Mouse (Mus musculus) cerebellum, adult (tissue): ENCODE results near the gene Bud13.

Experiments
- ATAC-seq: cut with Nextera tagmentation; 2 replicates; pipeline ENCODE4 v1.9.2; 2017; ENCODE audit warnings: mild to moderate bottlenecking, moderate library complexity, mixed read lengths; ENCODE audit not compliant: insufficient number of reproducible peaks, low FRiP score, low TSS enrichment

Bud13 gene

DNA sequence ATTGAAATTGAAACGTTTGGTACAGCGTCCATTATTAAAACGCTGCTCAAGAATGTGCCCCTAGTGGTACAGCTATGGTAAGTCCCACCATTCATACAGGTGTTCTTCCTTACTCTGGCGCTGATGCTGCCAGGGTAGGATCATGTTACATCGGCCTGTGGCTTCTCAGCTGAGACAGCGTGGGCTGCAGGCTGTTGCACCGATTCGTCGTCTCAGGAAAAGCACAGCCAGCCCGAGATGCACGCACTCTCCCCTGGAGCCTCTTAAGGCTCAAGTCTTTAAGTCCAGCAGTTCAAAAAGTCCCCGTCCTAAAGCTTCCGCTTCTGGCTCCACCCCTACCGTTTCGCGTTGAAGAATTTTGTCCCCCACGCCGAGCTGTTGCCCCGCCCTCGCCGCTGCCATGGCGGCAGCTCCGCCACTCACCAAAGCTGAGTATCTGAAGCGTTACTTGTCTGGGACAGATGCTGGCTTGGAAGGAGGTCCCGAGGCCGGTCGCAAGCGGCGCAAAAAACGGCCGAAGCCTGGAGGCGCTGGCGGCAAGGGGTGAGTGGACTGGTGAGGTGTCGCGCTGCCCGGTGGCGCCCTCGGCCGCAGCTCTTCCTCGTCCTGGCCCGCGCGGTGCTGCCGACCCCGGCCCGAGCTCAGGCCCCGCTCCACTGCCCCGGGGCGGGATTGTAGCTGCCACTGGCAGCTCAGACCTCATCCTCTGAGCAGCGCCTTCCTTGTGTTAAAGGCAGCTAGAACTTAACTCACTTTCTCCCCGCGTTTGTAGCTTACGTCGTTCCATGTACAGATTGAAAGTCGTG, at the start of gene Bud13:
Bud13 (plus strand) TSS at position 378 of the 806 bp plus-strand sequence.
- peak; percentile 77; the same call in 1 of the 2 replicates for ATAC-seq

DNA sequence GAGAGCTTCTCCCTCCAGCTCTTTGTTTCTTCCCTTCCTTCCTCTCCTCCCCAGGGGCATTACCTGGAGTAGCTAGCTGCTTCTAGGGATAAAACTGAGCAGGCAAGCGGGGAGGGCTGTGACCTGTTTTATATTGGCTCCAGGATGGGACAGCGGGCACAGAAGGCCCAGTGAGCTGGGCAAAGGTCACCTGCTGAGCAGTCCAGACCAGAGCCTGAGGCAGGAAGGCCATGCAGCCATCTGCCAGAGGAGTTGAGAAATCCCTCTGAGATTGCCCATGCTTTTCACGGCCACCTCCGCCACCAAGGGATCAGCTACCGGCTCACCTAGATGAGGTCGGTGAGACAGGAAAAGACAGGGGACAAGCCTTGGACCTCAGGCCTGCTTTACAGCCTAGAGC, 47.6 kb upstream of the Bud13 start:
- no peak for ATAC-seq

DNA sequence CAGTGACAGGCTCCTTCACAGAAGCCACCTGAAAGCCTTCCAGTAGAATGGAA, 47.4 kb upstream of the Bud13 start, which contains the start of gene Apoc3:
Apoc3 (minus strand) TSS at position 41 of the 53 bp plus-strand sequence.
- no peak for ATAC-seq

DNA sequence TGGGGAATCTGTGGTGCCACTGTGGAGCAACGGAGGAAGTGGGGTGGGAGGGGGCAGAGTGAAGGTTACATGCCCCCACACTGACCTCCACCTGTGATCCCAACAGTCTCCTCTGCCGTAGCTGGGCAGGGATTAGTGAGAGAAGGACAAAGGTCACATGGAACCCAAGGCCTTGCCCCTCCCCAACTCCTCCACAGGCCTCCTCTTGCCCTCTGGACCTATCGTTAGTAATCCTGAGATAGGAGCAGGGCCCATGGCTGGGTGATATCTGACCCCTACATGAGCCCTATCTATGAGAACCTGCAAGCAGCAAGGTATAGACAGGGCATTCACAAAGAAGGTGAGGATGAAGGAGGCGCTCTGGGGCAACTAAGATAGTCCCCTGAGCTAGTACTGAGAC, 47.2 kb upstream of the Bud13 start:
- no peak for ATAC-seq

DNA sequence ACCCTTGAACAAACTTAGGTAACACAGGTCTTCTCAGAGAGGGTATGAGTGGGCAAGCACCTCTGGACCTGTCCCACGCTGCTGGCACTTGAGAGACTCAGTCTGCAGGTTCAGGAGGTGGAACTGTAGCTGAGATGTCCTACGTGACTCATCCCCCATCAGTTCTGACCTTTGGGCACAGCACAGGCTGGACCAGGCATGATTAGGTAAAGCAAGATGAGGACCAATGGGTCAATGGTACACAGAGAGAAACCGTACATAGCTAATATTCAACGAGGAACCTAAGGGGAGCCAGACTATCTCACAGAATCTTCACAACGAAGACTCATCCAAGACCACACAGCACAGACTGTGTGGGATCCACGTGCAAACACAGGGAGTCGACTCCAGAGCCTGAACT, 44.0 kb upstream of the Bud13 start:
- no peak for ATAC-seq

DNA sequence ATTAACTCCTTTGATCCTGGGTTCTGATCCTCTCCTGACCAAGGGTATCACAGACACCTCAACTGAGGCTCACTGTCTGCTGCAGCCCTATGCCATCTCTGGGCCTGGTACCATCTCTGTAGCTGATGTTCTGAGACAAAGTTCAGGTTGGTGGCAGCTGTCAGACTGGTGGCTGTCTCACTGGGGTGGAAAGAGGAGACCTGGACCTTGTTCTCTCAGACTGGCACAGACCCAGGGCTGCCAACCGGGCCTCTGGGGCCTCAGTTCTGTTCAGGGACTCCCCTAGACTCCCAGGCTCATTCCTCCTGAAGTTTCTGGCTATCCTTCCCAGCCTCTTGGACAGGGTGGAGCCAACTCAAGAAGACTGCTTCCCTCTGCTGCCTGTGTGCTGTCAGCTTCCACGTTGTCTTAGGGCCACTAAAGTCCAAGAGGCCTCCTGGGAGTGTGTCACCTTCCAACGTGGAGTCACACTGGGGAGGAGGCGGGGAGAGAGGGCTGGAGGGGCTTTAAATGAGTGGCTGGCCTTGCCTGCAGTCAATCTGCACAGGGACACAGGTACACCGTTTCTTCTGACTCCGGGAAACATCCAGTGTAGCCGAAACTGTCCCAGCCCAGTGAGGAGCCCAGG, 42.2 kb upstream of the Bud13 start, which contains the start of gene Apoa4:
Apoa4 (plus strand) TSS at position 171 of the 628 bp plus-strand sequence.
- ATAC-seq, result no peak

DNA sequence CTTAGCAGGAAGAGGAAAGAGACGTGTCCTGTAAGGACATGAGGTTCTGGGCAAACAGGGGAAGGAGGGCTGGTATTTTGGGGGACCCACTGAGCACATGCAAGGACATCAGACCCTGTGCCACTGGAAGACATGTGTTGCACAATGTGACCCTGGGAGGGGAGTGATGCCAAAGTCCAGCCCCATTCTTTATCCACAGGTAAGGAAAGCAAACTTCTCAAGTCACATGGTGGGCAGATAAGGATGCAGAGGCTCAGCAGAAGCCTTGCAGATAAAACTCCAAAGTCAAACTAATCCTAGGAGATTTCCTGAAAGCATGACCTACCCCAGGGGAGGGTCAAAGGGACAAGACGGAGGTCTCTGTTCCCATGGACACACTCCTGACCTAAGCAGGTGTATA, 41.0 kb upstream of the Bud13 start:
- ATAC-seq, result no peak

DNA sequence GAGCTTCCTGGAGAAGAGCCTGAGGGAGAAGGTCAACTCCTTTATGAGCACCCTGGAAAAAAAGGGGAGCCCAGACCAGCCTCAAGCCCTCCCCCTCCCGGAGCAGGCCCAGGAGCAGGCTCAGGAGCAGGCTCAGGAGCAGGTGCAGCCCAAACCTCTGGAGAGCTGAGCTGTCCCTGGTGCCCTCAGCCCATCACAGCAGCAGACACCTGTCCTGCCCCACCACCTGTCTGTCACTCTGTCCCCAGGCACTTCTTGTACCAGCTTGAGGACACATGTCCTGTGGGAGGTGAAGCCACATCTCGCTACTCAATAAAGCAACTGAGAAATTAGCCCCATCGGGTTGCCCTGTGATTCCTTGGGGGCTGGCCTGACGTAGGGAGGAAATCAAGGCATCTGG, 39.7 kb upstream of the Bud13 start:
- no peak for ATAC-seq

DNA sequence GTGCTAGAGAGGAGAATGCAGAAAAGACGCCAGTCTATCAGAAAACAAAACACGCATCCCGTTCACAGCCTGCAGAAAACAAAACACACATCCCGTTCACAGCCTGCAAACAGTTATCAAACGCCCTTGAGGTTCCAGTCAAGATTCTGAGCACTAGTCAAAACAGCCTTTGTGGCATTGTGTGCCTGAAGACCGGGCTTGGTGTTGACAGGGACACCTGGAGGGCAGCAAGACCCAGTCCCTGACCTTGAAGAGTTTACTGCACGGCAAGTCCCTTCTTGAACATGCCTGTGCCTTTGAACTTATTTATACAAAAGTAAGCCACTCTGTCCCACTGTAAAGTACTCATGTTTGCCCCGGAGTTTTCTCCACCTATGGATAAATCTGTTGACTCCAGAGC, 39.2 kb upstream of the Bud13 start:
- ATAC-seq, result no peak

DNA sequence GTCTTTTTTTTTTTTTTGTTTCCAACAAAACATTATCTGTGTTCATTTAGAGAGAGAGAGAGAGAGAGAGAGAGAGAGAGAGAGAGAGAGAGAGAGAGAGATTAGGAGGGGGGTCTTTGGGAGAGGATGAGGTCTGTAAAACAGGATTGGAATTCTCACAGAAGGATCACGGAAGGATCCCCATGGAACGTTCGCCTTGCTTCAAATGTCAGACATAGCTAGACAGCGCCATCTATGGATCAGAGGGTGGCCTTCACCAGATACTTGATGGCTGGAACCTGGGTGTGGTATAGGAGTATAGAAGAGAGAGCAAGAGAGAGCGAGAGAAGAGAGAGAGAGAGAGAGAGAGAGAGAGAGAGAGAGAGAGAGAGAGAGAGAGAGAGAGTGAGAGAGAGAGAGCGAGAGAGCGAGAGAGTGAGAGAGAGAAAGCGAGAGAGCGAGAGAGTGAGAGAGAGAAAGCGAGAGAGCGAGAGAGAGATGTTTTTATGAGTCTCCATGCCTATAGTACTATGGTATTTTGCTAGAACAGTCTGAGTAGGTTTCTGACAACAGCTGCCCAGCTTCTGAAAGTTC, 36.0 kb upstream of the Bud13 start:
- peak; percentile 85; the same call in 1 of the 2 replicates for ATAC-seq

DNA sequence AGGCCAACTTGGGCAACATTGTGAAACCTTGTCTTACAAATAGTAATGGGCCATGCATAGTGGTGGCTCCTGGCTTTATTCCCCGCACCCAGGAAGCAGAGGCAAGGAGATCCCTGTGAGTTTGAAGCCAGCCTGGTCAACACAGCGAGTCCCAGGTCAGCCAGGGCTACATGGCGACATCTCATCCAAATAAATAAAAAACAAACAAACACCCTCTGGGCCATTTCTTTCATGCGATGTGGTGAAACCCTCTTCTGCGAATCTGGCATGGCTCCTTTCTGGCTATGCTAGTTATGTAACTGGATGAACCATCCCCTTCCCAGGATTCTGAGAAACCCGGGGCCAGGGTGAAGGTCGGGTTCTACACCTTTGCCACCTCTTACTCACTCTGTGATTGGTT, 26.6 kb upstream of the Bud13 start:
- ATAC-seq, result no peak

DNA sequence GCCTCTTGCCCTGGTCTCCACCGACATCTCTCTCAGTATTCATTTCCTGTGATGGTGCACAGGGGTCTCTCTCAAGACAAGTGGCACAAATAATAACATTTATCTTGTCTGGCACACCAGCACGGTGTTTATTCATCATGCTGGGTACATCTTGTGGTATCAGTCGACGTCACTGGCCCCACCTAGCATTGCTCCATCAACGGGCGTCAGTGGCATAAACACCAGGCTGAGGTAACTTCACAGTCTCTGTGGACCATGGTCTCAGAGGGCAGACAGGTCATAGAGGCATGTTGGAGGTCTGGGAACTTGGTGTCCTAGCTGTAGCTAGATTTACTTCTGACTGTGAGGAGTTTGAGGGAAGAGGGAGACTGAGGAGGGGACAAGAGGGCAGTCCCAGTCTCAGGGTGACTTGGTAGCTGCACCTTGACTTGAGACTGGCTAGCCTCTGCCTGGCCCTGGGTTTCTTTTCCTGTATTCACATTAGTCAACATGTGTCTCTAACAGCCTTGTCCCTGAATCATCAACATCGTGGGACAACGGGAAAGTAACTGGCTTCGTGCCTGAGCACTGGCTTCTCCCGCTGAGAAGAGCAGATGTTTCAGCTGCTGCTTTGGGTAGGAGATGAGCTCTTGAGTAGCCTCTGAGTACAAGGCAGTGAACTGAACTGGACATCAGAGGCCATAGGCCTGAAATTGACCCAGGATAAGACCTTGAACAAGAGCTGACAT, 26.0 kb upstream of the Bud13 start:
- no peak for ATAC-seq

DNA sequence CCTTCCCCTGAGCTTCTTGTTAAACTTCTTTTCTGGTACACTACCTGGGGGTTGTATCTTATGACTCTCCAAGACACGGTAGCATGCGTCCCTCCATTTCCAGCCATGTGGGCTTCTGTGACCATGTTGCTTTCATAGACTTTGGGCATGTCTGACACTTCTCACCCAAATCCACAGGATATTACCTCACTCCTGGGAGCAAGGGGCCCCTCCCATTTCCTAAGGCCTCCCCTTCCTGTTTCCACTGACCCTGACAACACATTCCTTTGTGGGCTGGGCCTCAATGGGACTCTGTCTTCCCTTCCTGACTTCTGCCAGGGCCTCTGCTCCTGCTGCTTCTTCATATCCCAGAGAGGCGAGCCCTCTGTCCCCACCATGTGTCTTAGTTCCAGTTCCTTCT, 25.3 kb upstream of the Bud13 start:
- no peak for ATAC-seq

DNA sequence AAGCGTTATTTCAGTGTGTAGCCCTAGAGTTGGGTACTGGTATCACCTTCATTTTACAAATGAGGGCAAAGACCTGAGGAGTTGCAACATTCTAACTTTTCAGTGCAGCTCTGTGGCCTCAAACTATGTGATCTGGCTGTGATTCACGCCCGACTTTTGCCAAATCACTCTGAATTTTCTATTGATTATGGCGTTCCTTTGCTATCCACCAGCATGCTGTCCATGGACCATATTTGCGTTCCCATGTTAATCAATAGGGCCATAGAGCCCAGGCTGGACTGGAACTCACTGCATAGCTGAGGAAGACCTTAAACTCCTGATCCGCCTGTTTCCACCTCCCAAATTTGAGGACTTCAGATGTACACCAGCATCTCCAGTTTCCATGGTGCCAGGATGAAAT, 23.7 kb upstream of the Bud13 start:
- ATAC-seq, result no peak

DNA sequence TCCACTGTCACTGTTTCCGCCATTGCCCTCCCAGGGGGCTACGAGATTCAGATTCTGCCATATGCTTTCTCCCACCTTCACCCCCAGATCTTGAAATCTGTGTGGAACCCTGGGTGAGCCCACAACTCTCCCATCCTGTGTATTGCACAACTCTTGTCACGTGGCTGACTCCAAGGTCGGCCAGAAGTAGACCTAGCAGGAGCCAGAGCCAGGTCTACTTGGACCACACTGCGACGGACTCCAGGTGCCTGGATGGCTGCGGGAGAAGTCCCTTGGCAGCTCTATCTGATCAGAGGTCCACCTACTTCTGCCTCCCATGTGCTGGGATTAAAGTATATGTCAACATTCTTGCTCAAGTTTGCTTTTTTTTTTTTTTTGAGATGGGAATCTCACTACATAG, 21.7 kb upstream of the Bud13 start:
- ATAC-seq, result no peak

DNA sequence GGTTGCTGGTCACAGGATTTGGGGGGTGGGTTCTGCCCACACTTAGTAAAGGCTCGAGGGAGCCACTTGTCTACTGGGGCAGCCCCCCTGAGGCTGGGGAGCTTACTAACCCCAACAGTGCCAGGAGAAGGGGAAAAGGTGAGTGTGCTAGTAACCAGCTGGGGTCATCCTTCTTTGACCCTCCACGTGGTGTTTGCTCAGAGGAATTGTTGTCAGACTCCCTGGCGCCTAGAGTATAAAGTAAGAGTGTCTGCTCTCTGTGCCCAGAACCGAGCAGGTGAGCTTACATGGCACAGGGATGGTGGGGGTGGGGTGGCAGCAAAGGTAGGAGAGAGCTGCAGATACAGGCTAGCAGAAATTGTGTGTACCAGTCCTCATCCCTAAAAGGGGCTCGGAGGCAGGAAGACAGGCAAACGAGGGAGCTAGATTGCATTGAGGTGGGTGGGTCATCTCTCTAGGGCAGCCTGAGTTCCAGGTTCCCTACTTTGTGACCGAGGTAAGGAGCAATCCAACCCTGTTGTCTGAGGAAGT, 14.4 kb upstream of the Bud13 start, which contains the start of gene Apoa5:
Apoa5 (plus strand) TSS at position 291 of the 531 bp plus-strand sequence.
- no peak for ATAC-seq

DNA sequence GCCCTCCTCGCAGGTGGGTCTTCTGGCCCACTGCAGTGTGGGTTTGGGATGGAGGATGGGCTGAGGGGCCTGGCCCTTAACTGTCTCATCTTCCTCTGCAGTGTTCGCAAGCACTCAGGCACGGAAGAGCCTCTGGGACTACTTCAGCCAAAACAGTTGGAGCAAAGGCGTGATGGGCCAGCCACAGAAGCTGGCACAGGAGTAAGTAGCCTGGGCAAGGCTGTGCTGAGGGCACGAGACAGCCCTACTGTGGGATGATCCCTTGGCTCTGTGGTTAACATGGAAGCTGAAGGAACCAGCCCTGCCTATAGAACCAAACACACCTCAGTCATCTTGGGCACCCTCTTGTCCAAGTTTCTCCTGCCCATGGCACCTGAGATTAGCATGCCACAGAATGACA, 13.7 kb upstream of the Bud13 start:
- ATAC-seq, result no peak

DNA sequence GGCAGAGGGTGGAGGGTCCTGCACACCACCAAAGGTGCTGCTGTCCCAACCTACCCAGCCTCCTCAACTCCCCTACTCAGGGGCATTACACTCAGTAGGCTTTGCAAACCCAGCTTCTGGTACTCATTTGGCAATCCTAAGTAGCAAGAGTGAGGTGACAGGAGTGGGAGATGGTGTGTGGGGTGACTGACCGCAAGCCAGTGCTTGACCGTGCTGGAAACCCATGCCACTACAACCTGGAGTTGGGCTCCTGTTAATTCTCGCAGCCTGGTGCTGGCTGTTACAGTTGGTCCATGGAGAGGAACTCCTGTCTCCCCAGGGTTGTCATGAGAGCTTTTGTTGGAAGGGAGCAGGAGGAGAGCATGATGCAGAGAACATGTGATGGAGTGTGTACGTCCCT, 12.0 kb upstream of the Bud13 start:
- ATAC-seq, result no peak

DNA sequence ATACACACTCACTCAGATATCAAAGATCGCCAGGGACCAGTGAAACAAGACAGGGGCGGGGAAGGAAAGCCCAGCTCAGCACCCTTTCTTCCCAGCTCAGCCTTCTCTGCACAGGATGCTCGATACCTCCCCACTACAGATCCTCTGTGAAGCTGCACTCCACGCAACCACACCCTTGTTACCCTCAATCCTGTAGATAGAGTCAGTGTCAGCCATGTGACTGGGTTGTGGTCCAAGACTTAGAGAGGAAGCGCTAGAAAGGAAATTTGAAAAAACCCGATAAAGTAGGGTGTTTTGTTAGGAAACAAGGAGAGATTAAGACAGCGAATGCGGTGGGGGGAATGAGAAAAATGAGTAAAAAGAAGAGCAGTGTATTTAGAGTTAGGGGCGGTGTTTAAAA, 10.7 kb upstream of the Bud13 start:
- ATAC-seq, result no peak

DNA sequence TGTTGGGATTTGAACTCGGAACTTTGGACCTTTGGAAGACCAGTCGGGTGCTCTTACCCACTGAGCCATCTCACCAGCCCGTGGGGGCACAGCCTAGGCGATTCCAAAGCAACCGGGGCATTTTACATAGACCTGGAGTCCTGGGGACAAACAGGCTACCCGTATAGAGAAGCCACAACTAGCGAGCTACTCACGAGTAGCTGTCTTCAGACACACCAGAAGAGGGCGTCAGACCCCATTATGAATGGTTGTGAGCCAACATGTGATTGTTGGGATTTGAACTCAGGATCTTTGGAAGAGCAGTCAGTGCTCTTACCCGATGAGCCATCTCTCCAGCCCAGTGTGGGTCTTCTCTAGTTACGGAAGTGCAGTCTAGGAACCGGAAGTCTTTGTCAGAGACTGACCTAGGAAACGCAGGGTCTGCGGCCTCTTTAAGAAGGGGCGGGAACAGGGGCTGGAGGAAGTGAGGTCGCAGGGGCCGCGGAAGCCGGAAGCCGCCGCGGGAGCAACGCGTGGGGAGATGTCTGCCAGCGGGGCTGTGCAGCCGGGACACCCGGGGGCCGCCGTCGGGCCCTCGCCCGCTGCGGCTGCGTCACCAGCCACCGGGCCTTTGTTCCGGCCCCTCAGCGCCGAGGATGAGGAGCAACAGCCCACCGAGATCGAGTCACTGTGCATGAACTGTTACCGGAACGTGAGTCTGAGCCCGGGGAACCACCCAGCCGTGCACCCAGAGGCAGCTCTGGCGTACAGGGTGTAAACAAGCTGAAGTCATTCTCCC, 9.9 kb upstream of the Bud13 start, which contains the start of gene Zpr1:
Zpr1 (plus strand) TSS at position 388 of the 778 bp plus-strand sequence.
- peak; percentile 91 for ATAC-seq
